Mouse (Mus musculus) megakaryocyte, embryonic 14.5 days (primary cell): ENCODE results near the gene Ccnt1.

Source experiments
- FLI1 ChIP-seq: IDR thresholded peaks from 2 replicates; pipeline ENCODE4 v1.6.1; 2012; ENCODE audit warnings: low read length, inconsistent platforms, mixed read lengths
- GATA1 ChIP-seq: IDR thresholded peaks from 3 replicates; pipeline ENCODE4 v1.6.1; 2012; ENCODE audit warnings: mixed read lengths, low read length, inconsistent platforms, borderline replicate concordance

DNA sequence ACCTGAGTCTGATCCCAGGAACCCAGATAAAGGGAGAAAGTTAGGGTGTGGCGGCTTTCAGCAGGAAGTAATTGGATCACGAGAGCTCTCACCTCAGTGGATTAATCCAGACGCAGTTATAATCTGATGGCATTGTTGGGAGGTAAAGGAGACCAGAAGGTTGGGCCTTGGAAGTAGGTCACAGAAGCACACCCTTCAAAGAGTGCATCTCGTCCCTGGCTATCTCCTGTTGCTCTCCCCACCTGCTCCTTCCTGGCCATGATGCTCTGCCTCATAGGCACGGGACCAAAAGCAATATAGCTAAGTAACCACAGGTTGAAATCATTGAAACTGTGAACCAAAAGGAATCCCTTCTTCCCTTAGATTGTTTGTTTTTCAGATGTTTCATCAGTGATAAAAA is 13.5 kb downstream of the Ccnt1 start:
- TF ChIP-seq GATA1, result no peak
- no peak for TF ChIP-seq FLI1
